ENCODE assay signal across 10 mouse cellular contexts in the genomic region with DNA sequence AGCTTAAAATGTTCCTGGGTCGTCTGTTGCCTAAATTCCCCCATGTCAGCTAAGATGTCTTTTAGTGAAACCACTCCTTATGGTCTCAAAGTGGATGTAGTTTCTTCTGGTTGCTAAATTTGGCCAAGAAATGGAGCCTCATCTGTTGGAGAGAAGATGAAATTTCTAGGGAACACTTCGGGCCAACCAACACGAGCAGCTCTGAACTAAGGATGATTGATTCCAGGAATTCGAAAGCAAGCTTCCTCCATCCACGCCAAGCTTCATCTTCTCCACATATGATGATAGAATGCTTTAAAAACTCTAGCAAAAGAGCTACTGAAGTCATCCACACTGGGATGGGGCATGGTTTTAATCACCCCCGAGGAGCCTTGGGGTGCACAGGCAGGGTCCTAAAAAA.
"Had no signal": no experiment of that assay in that cellular context is flagged by ENCODE, and none has a peak within 500 bp of the region (broad histone marks: within the 10 kb centered on the region; RNA-seq: fewer than 3 reads in every experiment).

No protein-coding gene starts in this region.

- H3K9me3 ChIP-seq: limb, embryonic 13.5 days; liver, embryonic 12.5 days; midbrain, embryonic 10.5 days; neural tube, embryonic 15.5 days had no signal

- H3K27me3 ChIP-seq: limb, embryonic 13.5 days; liver, embryonic 12.5 days; neural tube, embryonic 15.5 days had no signal

- ATAC-seq: liver, embryonic 12.5 days had no signal

- DNase-seq: spleen, adult 18-20 months; thymus, postnatal 36 days had no signal

- H3K36me3 ChIP-seq: limb, embryonic 13.5 days; liver, embryonic 12.5 days; midbrain, embryonic 10.5 days; neural tube, embryonic 15.5 days had no signal

- H3K9ac ChIP-seq: limb, embryonic 13.5 days; liver, embryonic 12.5 days; lung, embryonic 14.5 days; neural tube, embryonic 15.5 days had no signal

- H3K4me1 ChIP-seq: liver, embryonic 12.5 days; midbrain, embryonic 10.5 days; neural tube, embryonic 15.5 days had no signal

- H3K27ac ChIP-seq: kidney, postnatal 0 days; layer of hippocampus, adult 2 months; limb, embryonic 13.5 days; liver, embryonic 12.5 days; midbrain, embryonic 10.5 days; neural tube, embryonic 15.5 days had no signal

- H3K4me2 ChIP-seq: limb, embryonic 13.5 days; liver, embryonic 12.5 days; lung, embryonic 14.5 days; neural tube, embryonic 15.5 days had no signal

- H3K4me3 ChIP-seq: layer of hippocampus, adult 2 months; limb, embryonic 13.5 days; liver, embryonic 12.5 days; midbrain, embryonic 10.5 days; myocyte; neural tube, embryonic 15.5 days had no signal
